Mouse (Mus musculus) liver, adult 2 months (tissue): ENCODE results near the gene Clgn. TPM values are rescaled to one million over a fixed set of nuclear protein-coding genes. Genes with fewer than 3 reads are reported as not detected.

Experiments used
- DNase-seq: peaks from one replicate; pipeline ENCODE4 v3.0.0-alpha.2; 2011; ENCODE audit warnings: low read depth, low spot score; ENCODE audit errors: extremely low read depth
- H3K27ac ChIP-seq: fragments of 200-500 bp; replicated peaks from 2 replicates; pipeline ENCODE4 v1.5.1; 2012; ENCODE audit warnings: low read depth, mild to moderate bottlenecking, control low read depth, inconsistent platforms, low read length; ENCODE audit not compliant: insufficient read depth
- H3K27me3 ChIP-seq: fragments of 200-500 bp; 2 replicates; pipeline ENCODE4 v1.6.1; 2012; ENCODE audit warnings: mild to moderate bottlenecking, moderate library complexity, low read length, inconsistent platforms; ENCODE audit not compliant: control insufficient read depth, insufficient read depth
- H3K36me3 ChIP-seq: fragments of 200-500 bp; 2 replicates; pipeline ENCODE4 v1.6.1; 2012; ENCODE audit warnings: low read length, inconsistent platforms; ENCODE audit not compliant: control insufficient read depth, insufficient read depth
- H3K4me1 ChIP-seq: fragments of 200-500 bp; 2 replicates; pipeline ENCODE4 v1.6.1; 2011; ENCODE audit warnings: low read length; ENCODE audit not compliant: control insufficient read depth, insufficient read depth
- H3K4me3 ChIP-seq: fragments of 200-500 bp; 2 replicates; pipeline ENCODE4 v1.5.1; 2011; ENCODE audit warnings: low read depth, mild to moderate bottlenecking, control low read depth, low read length, moderate library complexity; ENCODE audit not compliant: insufficient read depth
- H3K79me2 ChIP-seq: fragments of 200-500 bp; 2 replicates; pipeline ENCODE4 v1.6.1; 2012; ENCODE audit warnings: inconsistent platforms, mild to moderate bottlenecking, low read length, moderate library complexity; ENCODE audit not compliant: control insufficient read depth, insufficient read depth
- H3K9ac ChIP-seq: fragments of 200-500 bp; 2 replicates; pipeline ENCODE4 v1.6.1; 2012; ENCODE audit warnings: low read depth, mild to moderate bottlenecking, control low read depth, inconsistent platforms, low read length
- CTCF ChIP-seq: fragments of 200-500 bp; IDR thresholded peaks from 2 replicates; pipeline ENCODE4 v1.5.1; 2011; ENCODE audit warnings: low read depth, low read length, control low read depth
- POLR2A ChIP-seq: fragments of 200-500 bp; IDR thresholded peaks from 2 replicates; pipeline ENCODE4 v1.6.1; 2011; ENCODE audit warnings: low read length, control low read depth; ENCODE audit not compliant: insufficient read depth; ENCODE audit errors: extremely low read depth
- WGBS: fragments of 180-500 bp; shearing (Covaris S2); methylation state at CpG from one replicate; pipeline ENCODE4 v1.1.7; 2018; 5-methylcytosine and 5-hydroxymethylcytosine counted together
- polyA plus RNA-seq: library from polyadenylated mRNA; depleted of rRNA; stranded (reverse); fragments of >200 nt; gene quantifications from 2 replicates; pipeline ENCODE4 v1.2.3, GENCODE M21; 2012
- total RNA-seq: library from RNA; depleted of rRNA; stranded (reverse); fragments of >200 nt; gene quantifications from 2 replicates; pipeline ENCODE4 v1.2.3, GENCODE M21; 2014

The Clgn gene
- total and polyA plus RNA-seq, 2 experiments: not detected

- no peak overlapping the region for H3K27ac ChIP-seq
- H3K36me3 ChIP-seq: no peaks in the 10 kb centered on the region
- no peaks in the 10 kb centered on the region for H3K27me3 ChIP-seq
- peak; percentile 95 for DNase-seq
- WGBS: under 1% methylated on average over 64 of the region's 64 CpGs
- H3K79me2 ChIP-seq: no peaks in the 10 kb centered on the region; the same call in 1 of the 2 replicates
- H3K4me3 ChIP-seq: peak overlapping the region; percentile 71
- TF ChIP-seq POLR2A (peak; percentile 61; the same call in 1 of the 2 replicates), CTCF (no peak)
- no peaks in the 10 kb centered on the region for H3K4me1 ChIP-seq
- H3K9ac ChIP-seq: peak overlapping the region; percentile 72
Observed at GRCm38 (mm10) chr8:83442243-83443051, 52.8 kb downstream of the Clgn start.

- no peak overlapping the region for H3K9ac ChIP-seq
Observed at GRCm38 (mm10) chr8:83443052-83443400, 53.4 kb downstream of the Clgn start.

GRCm38 (mm10) chr8:83449960-83450359 lies 60.3 kb downstream of the Clgn start:
- H3K27me3 ChIP-seq: no peaks in the 10 kb centered on the region
- no peaks in the 10 kb centered on the region for H3K79me2 ChIP-seq
- H3K4me3 ChIP-seq: no peak overlapping the region
- H3K9ac ChIP-seq: no peak overlapping the region
- WGBS: 86% methylated on average over 1 of the region's 1 CpGs
- no peak overlapping the region for H3K27ac ChIP-seq
- H3K36me3 ChIP-seq: no peaks in the 10 kb centered on the region
- peak; percentile 12 for DNase-seq
- H3K4me1 ChIP-seq: no peaks in the 10 kb centered on the region
- TF ChIP-seq POLR2A (no peak), CTCF (peak; percentile 31; the same call in 1 of the 2 replicates)

More at GRCm38 (mm10) chr8:83443052-83443400, 53.4 kb downstream of the Clgn start:
- Histone ChIP-seq H3K79me2 (no peaks in the 10 kb centered on the region; the same call in 1 of the 2 replicates), H3K27ac (no peak overlapping the region), H3K27me3 (no peaks in the 10 kb centered on the region), H3K4me1 (no peaks in the 10 kb centered on the region), H3K36me3 (no peaks in the 10 kb centered on the region), H3K4me3 (no peak overlapping the region)
- no peak for TF ChIP-seq CTCF
- no peak for TF ChIP-seq POLR2A
- WGBS: 44% methylated on average over 5 of the region's 5 CpGs
- DNase-seq: no peak

DNA sequence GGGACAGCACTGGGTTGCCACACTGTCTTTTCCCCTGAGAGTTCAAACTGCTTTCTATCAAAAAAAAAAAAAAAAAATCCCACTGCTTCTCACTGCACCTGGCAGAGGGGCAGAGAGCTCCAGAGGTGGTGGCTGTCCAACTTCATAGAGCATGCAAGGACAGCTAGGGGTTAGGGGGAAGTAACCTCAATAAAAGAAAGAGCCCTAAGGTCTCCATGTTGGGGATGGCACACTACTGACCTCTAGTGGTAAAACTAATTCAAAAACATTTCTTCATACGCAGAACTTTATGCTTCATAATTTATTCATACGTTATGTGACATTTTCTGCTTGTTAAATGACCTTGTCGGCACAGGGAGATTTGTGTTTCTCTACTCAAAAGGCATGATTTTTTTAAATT lies 61.4 kb downstream of the Clgn start:
- DNase-seq: peak; percentile 43
- Histone ChIP-seq H3K27ac (no peak overlapping the region), H3K36me3 (no peaks in the 10 kb centered on the region), H3K4me3 (no peak overlapping the region), H3K4me1 (no peaks in the 10 kb centered on the region), H3K27me3 (no peaks in the 10 kb centered on the region), H3K79me2 (no peaks in the 10 kb centered on the region), H3K9ac (no peak overlapping the region)
- WGBS: 21% methylated on average over 3 of the region's 3 CpGs
- peak; percentile 40 for TF ChIP-seq CTCF
- TF ChIP-seq POLR2A: no peak

- no peak for DNase-seq
- Histone ChIP-seq H3K27ac (no peak overlapping the region), H3K79me2 (no peaks in the 10 kb centered on the region), H3K4me3 (no peak overlapping the region), H3K4me1 (no peaks in the 10 kb centered on the region), H3K9ac (no peak overlapping the region), H3K27me3 (no peaks in the 10 kb centered on the region; the same call in 1 of the 2 replicates), H3K36me3 (no peaks in the 10 kb centered on the region)
- WGBS: 59% methylated on average over 6 of the region's 6 CpGs
- TF ChIP-seq CTCF: no peak
- TF ChIP-seq POLR2A: no peak
Observed at GRCm38 (mm10) chr8:83457121-83457520, 67.5 kb downstream of the Clgn start.

GRCm38 (mm10) chr8:83458222-83458621 lies 68.6 kb downstream of the Clgn start, which contains the start of gene Scoc:
Scoc (minus strand) TSS chr8:83458391.
- Histone ChIP-seq H3K4me3 (no peak within 1 kb of the TSS), H3K36me3 (no peaks in the 10 kb centered on the region), H3K27me3 (no peaks in the 10 kb centered on the region; the same call in 1 of the 2 replicates), H3K27ac (no peak within 1 kb of the TSS), H3K9ac (no peak within 1 kb of the TSS), H3K79me2 (no peaks in the 10 kb centered on the region), H3K4me1 (no peaks in the 10 kb centered on the region)
- 70% methylated on average over 14 of the region's 14 CpGs for WGBS
- TF ChIP-seq POLR2A (no peak), CTCF (no peak)
- no peak for DNase-seq
